Mouse (Mus musculus): ENCODE data around the gene Olfr617. TPM values are rescaled to one million over a fixed set of nuclear protein-coding genes. Genes with fewer than 3 reads are reported as not detected.

Gene Olfr617
- polyA plus RNA-seq (2017; shearing (Covaris generic)), result not detected

GRCm38 (mm10) chr7:103572761-103573160 is at the start of gene Olfr617:
Olfr617 (plus strand) TSS chr7:103573061.

DNA sequence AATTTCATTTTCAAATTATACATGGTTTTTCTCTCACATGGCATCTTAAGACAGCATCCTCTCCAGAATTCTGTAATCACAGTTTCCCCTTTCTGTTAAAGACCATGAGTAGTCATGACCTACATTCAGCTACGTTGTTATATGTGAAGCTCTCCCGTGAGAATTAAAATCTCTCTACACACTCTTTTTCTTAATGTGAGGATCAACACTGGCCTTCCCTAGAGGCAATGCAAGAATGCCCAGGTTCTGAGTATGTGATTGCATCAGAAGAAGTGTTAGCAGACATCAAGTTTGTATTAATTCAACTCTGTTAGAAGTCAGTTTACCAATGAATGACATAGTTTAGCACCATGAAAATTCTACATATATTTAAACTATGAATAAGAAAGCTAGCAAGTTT is 30.2 kb upstream of the Olfr617 start, which contains the start of gene Olfr612:
TSS of gene Olfr612 (minus strand) at position 101 of the 400 bp plus-strand sequence.

GRCm38 (mm10) chr7:103547774-103548173 is 25.1 kb upstream of the Olfr617 start, which contains the start of gene Olfr613:
Olfr613 (plus strand) TSS chr7:103548074.

GRCm38 (mm10) chr7:103555779-103556178 is 17.1 kb upstream of the Olfr617 start, which contains the start of gene Olfr615:
Olfr615 (plus strand) TSS chr7:103556079.

DNA sequence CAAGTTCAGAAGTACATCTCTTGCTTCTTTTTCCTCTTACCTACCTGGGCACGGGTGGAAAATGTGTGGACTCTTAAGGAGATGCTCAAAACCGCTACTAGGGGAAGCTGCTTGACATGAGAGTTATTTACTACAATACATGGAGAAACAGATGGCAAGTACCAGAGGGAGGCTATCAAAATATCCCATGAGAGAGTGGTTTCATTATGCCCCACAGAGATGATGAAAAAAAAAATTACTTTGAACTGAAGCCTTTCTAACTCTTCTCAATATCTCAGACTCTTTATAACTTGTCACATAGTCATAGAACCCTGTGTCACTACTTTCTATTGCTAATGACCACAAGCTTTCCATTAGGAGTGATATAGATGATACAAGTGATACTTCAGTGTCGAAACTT is 3.8 kb upstream of the Olfr617 start, which contains the start of gene Olfr616:
TSS of gene Olfr616 (minus strand) at position 101 of the 400 bp plus-strand sequence.

DNA sequence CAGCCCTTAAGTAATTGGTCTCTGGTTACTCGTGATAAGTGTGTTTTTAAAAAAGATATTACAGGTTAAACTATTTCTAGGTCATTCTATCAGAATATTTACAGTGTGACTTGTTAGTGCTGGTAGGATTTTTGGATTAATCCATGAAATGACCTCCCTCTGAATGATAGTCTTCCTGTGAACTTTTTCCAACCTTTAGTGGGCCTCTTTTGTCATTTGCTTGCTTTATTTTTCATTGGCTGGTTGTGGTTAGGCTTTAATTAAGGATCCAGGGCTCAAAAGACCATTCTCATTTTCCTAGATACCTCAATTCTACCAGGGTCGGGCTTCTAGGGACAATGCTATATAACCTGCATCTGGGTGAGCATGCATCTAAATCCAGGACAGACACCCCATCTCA is 16.9 kb downstream of the Olfr617 start, which contains the start of gene Olfr618:
TSS of gene Olfr618 (plus strand) at position 301 of the 400 bp plus-strand sequence.

GRCm38 (mm10) chr7:103600275-103600674 is 27.4 kb downstream of the Olfr617 start, which contains the start of gene Olfr619:
Olfr619 (plus strand) TSS chr7:103600575.

GRCm38 (mm10) chr7:103612434-103612833 is 39.6 kb downstream of the Olfr617 start, which contains the start of gene Olfr620:
Olfr620 (minus strand) TSS chr7:103612534.

Other genes with a start within 250 kb of the Olfr617 start
- not detected for gene Olfr598, start 249.5 kb upstream of the Olfr617 start, polyA plus RNA-seq (2017; shearing (Covaris generic))
- not detected for gene Olfr599, start 237.1 kb upstream of the Olfr617 start, polyA plus RNA-seq (2017; shearing (Covaris generic))
- gene Olfr600, start 223.4 kb upstream of the Olfr617 start, polyA plus RNA-seq (2017; shearing (Covaris generic)), result not detected
- not detected for gene Olfr601, start 210.4 kb upstream of the Olfr617 start, polyA plus RNA-seq (2017; shearing (Covaris generic))
- not detected for gene Olfr603, start 186.9 kb upstream of the Olfr617 start, polyA plus RNA-seq (2017; shearing (Covaris generic))
- gene Usp17lc, start 158.0 kb upstream of the Olfr617 start, polyA plus RNA-seq (2017; shearing (Covaris generic)), result not detected
- gene Olfr605, start 127.6 kb upstream of the Olfr617 start, polyA plus RNA-seq (2017; shearing (Covaris generic)), result not detected
- not detected for gene Olfr606, start 124.0 kb upstream of the Olfr617 start, polyA plus RNA-seq (2017; shearing (Covaris generic))
- gene Olfr607, start 108.9 kb upstream of the Olfr617 start, polyA plus RNA-seq (2017; shearing (Covaris generic)), result 0.13 TPM
- gene Olfr608, start 103.2 kb upstream of the Olfr617 start, polyA plus RNA-seq (2017; shearing (Covaris generic)), result not detected
- not detected for gene Olfr609, start 75.0 kb upstream of the Olfr617 start, polyA plus RNA-seq (2017; shearing (Covaris generic))
- gene Olfr610, start 60.9 kb upstream of the Olfr617 start, polyA plus RNA-seq (2017; shearing (Covaris generic)), result not detected
- gene Olfr611, start 52.2 kb upstream of the Olfr617 start, polyA plus RNA-seq (2017; shearing (Covaris generic)), result not detected
- not detected for gene Olfr612, start 30.3 kb upstream of the Olfr617 start, polyA plus RNA-seq (2017; shearing (Covaris generic))
- gene Olfr613, start 25.0 kb upstream of the Olfr617 start, polyA plus RNA-seq (2017; shearing (Covaris generic)), result 0.05 TPM
- gene Olfr615, start 17.0 kb upstream of the Olfr617 start, polyA plus RNA-seq (2017; shearing (Covaris generic)), result not detected
- not detected for gene Olfr616, start 3.9 kb upstream of the Olfr617 start, polyA plus RNA-seq (2017; shearing (Covaris generic))
- gene Olfr618, start 17.0 kb downstream of the Olfr617 start, polyA plus RNA-seq (2017; shearing (Covaris generic)), result not detected
- not detected for gene Olfr619, start 27.5 kb downstream of the Olfr617 start, polyA plus RNA-seq (2017; shearing (Covaris generic))
- not detected for gene Olfr620, start 39.5 kb downstream of the Olfr617 start, polyA plus RNA-seq (2017; shearing (Covaris generic))
- not detected for gene Olfr622, start 69.6 kb downstream of the Olfr617 start, polyA plus RNA-seq (2017; shearing (Covaris generic))
- not detected for gene Olfr623, start 90.6 kb downstream of the Olfr617 start, polyA plus RNA-seq (2017; shearing (Covaris generic))
- not detected for gene Olfr624, start 98.1 kb downstream of the Olfr617 start, polyA plus RNA-seq (2017; shearing (Covaris generic))
- not detected for gene Olfr625-ps1, start 109.7 kb downstream of the Olfr617 start, polyA plus RNA-seq (2017; shearing (Covaris generic))
- gene Olfr243, start 141.6 kb downstream of the Olfr617 start, polyA plus RNA-seq (2017; shearing (Covaris generic)), result not detected
- not detected for gene Olfr628, start 157.3 kb downstream of the Olfr617 start, polyA plus RNA-seq (2017; shearing (Covaris generic))
- gene Olfr629, start 171.9 kb downstream of the Olfr617 start, polyA plus RNA-seq (2017; shearing (Covaris generic)), result not detected
- gene Olfr630, start 184.3 kb downstream of the Olfr617 start, polyA plus RNA-seq (2017; shearing (Covaris generic)), result not detected
- not detected for gene Olfr69, start 198.5 kb downstream of the Olfr617 start, polyA plus RNA-seq (2017; shearing (Covaris generic))
- gene Olfr68, start 206.6 kb downstream of the Olfr617 start, polyA plus RNA-seq (2017; shearing (Covaris generic)), result not detected
- gene Olfr67, start 218.8 kb downstream of the Olfr617 start, polyA plus RNA-seq (2017; shearing (Covaris generic)), result not detected
- 106 TPM for gene Hbb-bt, start 240.9 kb downstream of the Olfr617 start, polyA plus RNA-seq (2017; shearing (Covaris generic))

All from activated CD4-positive, CD25-positive, alpha-beta regulatory T cell, adult 9 weeks (primary cell).